Mouse (Mus musculus) Patski (cell line): ENCODE results near the gene Tgm1. TPM values are rescaled to one million over a fixed set of nuclear protein-coding genes. Genes with fewer than 3 reads are reported as not detected.

Experiments
- ATAC-seq: fragments of 100-300 bp; one replicate; pipeline ENCODE4 v1.8.0; 2021
- CTCF ChIA-PET: fragments of 350-600 bp; sonication (Branson Sonifier 250); formaldehyde crosslinking; loops from one replicate; lab custom pipeline; 2022; ENCODE audit warnings: inconsistent platforms; lab: Charles Lee
- POLR2A ChIA-PET: fragments of 350-600 bp; sonication (Branson Sonifier 250); formaldehyde crosslinking; loops from one replicate; lab custom pipeline; 2022; ENCODE audit warnings: antibody characterized with exemption, inconsistent platforms; lab: Charles Lee
- DNase-seq: peaks from one replicate; pipeline ENCODE4 v3.0.0-alpha.2; 2011; ENCODE audit warnings: low read depth, low spot score
- H3K27me3 ChIP-seq: fragments of 371-371 bp; one replicate; pipeline ENCODE4 v1.5.1; 2021
- CTCF ChIP-seq: fragments of 100-300 bp; IDR thresholded peaks from one replicate; pipeline ENCODE4 v1.5.1; 2021
- in situ Hi-C: fragments of 300-500 bp; cut with MboI; formaldehyde crosslinking; loops from 3 replicates; pipeline ENCODE4 v1.11.1; 2018; ENCODE audit warnings: low pct_unique_long_range_greater_than_20kb, mixed read lengths
- polyA plus RNA-seq: library from polyadenylated mRNA; unstranded; gene quantifications from one replicate; pipeline ENCODE4 v1.2.3, GENCODE M21; 2021

Gene Tgm1
- polyA plus RNA-seq, 1 experiment from 2014 or later: 0.12 TPM

DNA sequence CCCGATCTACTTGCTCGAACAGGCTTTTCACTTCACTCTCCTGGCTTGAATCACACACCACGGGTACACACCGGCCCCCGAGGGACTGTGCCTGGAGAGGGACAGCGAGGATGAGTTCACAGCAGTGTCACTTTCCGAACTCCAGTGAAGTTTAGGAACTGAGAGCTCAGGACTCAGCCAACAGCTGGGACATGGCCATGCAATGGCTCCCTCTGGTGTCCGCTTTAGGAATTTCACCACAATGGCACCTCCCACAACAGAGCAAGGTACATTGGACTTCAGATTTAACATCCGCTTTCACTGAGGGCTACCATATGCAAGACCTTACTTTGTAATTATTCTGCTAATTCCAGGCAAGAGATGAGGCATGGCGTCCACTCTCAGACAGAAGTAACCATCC is 30.0 kb upstream of the Tgm1 start:
- ChIA-PET POLR2A (no interaction called here), CTCF (interaction anchor here (0.7 to 8.2 kb wide), 11 partner anchors 8 to 84 kb away, joined by 3 to 80 read pairs (median 5); partner anchors contain the start of genes Cideb, Ltb4r2, Mdp1 and Rabggta)
- in situ Hi-C loops: loop anchor here (5.0 kb wide), 1 partner anchor 61 kb away; the partner anchor contains the start of gene Tinf2
- ATAC-seq: peak; percentile 68
- DNase-seq: no peak
- no peak for TF ChIP-seq CTCF
- H3K27me3 ChIP-seq: no peaks in the 10 kb centered on the region

DNA sequence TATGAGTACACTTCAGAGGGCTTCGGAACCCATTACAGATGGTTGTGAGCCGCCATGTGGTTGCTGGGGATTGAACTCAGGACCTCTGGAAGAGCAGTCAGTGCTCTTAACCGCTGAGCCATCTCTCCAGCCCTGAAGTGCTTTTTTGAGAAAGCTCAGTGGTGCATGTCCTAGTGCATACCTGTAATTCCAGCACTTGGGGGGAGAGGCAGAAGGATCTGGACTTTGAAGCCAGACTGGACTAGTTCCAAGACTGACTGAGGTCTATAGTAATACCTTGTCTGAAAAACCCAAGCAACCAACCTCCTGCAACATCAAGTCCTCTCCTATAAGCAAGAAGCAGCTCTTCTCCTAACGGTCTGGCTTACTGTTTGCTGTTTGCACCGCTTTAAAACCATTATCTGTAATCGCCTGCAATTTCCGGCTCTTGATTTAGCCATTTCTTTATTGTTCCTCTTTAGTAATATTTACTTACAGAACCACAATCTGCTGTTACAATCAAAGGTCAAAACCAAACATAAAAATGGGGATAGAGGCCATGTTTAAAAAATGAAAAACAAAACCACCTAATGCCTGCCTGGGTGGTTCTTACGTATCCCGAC is 23.5 kb upstream of the Tgm1 start:
- ATAC-seq (no peak), DNase-seq (no peak)
- ChIA-PET CTCF (interaction anchor here (0.8 to 1.2 kb wide), 3 partner anchors 12 to 55 kb away, joined by 3 read pairs; partner anchors contain the start of genes Rabggta and Tinf2), POLR2A (no interaction called here)
- in situ Hi-C loops: no loop called here
- H3K27me3 ChIP-seq: no peaks in the 10 kb centered on the region
- no peak for TF ChIP-seq CTCF

DNA sequence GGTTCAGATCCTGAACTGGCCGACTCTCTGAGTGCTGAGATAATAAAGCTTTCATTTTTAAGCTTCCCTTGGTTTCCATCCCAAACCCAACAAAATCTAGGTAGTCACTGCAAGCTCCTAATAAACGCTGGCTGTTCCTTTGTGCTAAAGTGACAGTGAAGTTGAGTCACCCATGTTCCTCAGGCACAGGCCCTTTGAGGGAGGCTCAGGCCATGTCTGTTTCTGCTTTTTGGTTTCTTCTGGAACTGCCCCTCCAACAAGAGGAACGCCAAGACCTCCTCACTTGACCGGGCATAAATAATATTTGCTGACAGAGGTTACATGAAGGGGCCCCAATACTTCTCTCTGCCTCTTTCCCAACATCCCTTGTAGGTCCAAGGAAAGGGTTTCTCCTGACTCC is 22.0 kb upstream of the Tgm1 start:
- ATAC-seq (no peak), DNase-seq (no peak)
- in situ Hi-C loops: no loop called here
- TF ChIP-seq CTCF: no peak
- CTCF ChIA-PET: interaction anchor here (1.2 to 1.8 kb wide), 3 partner anchors 8 to 54 kb away, joined by 3 to 10 read pairs (median 3); partner anchors contain the start of genes Tgm1 and Tinf2
- POLR2A ChIA-PET: interaction anchor here (0.9 kb wide), 1 partner anchor 9 kb away, joined by 3 read pairs; no protein-coding TSS in a partner anchor
- H3K27me3 ChIP-seq: no peaks in the 10 kb centered on the region

DNA sequence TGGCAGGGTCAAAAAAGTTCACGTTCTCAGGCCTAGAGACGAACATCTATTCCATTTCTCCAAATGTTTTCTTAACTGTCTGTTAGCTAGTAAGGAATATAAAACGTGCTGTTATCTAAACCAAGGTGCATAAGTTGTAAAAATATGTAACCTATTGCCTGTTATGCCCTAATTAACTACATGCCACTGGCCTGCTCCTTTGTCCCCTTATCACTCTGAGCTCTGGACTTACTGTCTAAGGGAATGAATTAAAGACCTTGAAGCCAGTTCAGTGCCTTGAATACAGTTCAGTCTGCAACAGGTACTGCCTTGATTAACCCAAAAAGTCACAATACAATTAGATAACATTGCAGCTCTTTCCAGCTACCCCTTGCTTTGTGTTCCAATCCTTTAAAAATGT is 21.6 kb upstream of the Tgm1 start:
- no peaks in the 10 kb centered on the region for H3K27me3 ChIP-seq
- TF ChIP-seq CTCF: no peak
- in situ Hi-C loops: no loop called here
- CTCF ChIA-PET: interaction anchor here (0.7 to 1.8 kb wide), 4 partner anchors 8 to 22 kb away, joined by 3 to 10 read pairs (median 4); partner anchors contain the start of gene Tgm1
- ATAC-seq: no peak
- POLR2A ChIA-PET: no interaction called here
- no peak for DNase-seq

DNA sequence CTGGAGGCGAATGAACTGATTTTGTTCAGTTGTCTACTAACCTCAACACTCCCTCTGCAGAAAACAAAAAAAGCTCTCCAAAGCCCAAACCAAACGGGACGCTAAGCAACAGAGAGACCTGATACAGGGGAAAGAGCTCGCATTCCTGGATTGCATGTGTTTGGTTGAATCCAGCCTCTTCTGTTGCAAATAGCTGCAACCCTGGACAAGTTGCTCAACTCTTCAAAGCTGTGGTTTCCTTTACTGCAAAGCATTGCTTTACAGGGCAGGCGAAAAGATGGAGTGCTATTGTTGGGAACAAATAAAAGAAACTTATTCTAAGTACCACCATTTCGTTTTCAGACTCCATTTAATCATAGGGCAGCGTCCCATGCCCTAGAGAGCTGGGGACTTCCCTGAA is 21.1 kb upstream of the Tgm1 start:
- ATAC-seq (no peak), DNase-seq (no peak)
- TF ChIP-seq CTCF: no peak
- POLR2A ChIA-PET: no interaction called here
- no peaks in the 10 kb centered on the region for H3K27me3 ChIP-seq
- CTCF ChIA-PET: interaction anchor here (0.7 to 1.8 kb wide), 5 partner anchors 9 to 38 kb away, joined by 3 to 10 read pairs (median 3); partner anchors contain the start of gene Tgm1
- in situ Hi-C loops: no loop called here

DNA sequence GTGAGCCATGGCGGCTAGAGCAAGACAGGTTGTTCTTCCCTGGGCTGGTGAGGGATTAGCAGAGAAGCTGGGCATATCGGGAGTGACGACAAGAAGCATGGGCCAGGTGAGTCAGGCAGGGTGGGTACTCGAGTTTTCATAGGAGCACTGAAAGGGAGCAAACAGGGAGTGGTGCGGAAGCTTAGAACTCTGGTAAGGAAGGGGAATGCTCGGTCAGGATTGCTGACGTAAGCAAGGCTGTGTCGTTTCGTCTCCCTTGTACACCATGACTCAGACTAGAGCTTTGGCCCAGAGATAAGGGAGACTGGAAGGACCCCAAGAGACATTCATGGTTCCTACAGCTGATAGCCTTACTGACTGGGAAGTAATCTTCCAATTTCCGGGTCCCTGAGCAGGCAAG is 20.2 kb upstream of the Tgm1 start:
- CTCF ChIA-PET: interaction anchor here (1.2 kb wide), 1 partner anchor 37 kb away, joined by 3 read pairs; no protein-coding TSS in a partner anchor
- DNase-seq: no peak
- no peak for ATAC-seq
- no peak for TF ChIP-seq CTCF
- POLR2A ChIA-PET: no interaction called here
- H3K27me3 ChIP-seq: no peaks in the 10 kb centered on the region
- in situ Hi-C loops: no loop called here

DNA sequence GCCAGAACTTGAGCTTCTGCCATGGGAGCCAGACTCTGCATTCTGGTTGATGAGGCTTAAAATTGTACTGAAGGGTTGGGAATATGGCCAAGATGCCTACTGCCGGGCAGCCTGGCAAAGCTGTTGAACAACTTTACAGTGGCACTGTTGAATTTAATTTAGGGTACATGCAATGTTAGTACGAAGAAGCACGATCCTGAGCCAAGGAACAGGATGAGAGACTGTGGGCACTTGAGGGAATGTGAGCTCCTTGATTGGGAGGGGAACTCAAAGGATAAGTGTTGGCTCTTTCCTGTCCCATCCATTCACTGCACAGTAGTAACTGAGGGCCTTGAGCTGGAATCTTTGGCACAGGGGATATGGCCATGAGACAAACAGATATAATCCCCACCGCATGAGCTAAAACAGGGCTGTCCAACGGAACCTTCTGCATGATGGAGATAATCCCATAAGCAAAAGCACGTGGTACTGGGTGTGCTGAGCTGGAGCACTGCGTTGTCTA is 16.9 kb upstream of the Tgm1 start:
- ChIA-PET POLR2A (no interaction called here), CTCF (interaction anchor here (1.0 to 1.8 kb wide), 4 partner anchors 8 to 48 kb away, joined by 3 to 6 read pairs (median 4); partner anchors contain the start of genes Rabggta and Tinf2)
- no peak for TF ChIP-seq CTCF
- in situ Hi-C loops: no loop called here
- DNase-seq (no peak), ATAC-seq (no peak)
- no peaks in the 10 kb centered on the region for H3K27me3 ChIP-seq

DNA sequence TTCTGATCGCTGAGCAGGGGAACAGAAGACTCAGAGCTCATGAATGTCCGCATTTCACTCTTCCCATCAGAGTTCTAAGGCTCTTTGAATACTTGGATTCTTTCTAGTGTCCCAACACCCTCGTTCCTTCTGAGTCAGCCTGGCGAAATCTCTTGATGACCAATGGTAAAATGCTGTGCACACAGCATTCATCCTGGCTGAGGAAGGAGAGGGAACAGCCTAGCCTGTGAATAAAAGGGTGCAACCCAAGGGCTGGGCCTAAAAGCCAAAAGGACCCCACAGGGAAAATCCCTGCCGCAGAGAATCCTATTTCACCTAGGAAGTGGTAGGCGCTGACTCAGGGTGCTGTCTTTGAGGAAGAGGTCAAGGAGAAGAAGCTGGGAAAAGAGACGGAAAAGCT is 16.4 kb upstream of the Tgm1 start:
- ChIA-PET CTCF (interaction anchor here (1.1 to 1.8 kb wide), 4 partner anchors 9 to 48 kb away, joined by 3 to 6 read pairs (median 4); partner anchors contain the start of gene Tinf2), POLR2A (no interaction called here)
- TF ChIP-seq CTCF: no peak
- DNase-seq: no peak
- in situ Hi-C loops: no loop called here
- no peaks in the 10 kb centered on the region for H3K27me3 ChIP-seq
- no peak for ATAC-seq

DNA sequence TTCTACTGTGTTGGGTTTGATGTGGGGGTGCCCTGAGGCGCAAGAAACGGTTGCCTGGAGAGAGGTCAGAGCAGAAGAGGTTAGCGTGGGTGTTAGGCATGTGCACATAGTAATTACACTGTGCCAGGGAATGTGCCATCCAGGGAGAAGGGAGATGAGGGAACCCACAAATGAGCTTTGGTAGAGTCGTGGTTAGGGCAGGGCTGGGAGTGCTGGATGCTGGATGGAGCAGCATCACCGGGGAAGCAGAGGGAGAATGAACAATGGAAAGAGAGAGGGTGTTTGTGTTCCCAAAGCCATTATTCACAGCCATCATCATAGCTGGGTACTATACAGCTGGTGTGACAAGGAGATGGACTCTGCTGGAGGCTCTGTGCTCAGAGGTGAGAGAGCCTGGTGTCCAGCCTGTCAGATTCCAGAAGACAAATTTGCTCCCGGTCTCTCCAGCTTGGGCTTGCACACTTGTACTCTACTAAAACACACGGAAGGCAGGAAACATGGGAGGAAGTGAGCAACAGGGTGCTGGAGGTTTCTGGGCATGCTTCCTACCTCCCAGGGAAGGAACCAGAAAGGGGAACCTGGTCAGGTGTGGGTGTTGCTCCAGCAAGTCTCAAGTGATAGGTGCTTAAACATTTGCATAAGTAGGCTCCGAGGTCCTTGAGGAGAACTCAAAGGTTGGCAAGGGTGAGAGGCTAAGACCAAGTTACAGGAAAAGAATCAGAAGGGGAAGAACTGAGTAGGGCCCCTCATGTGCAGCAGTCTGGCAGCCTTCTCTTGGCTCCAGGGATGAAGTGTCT is 14.4 kb upstream of the Tgm1 start:
- ChIA-PET POLR2A (no interaction called here), CTCF (interaction anchor here (1.6 kb wide), 2 partner anchors 16 to 37 kb away, joined by 3 to 4 read pairs; no protein-coding TSS in a partner anchor)
- no peak for DNase-seq
- no peak for TF ChIP-seq CTCF
- peak; percentile 28 for ATAC-seq
- in situ Hi-C loops: no loop called here
- no peaks in the 10 kb centered on the region for H3K27me3 ChIP-seq

DNA sequence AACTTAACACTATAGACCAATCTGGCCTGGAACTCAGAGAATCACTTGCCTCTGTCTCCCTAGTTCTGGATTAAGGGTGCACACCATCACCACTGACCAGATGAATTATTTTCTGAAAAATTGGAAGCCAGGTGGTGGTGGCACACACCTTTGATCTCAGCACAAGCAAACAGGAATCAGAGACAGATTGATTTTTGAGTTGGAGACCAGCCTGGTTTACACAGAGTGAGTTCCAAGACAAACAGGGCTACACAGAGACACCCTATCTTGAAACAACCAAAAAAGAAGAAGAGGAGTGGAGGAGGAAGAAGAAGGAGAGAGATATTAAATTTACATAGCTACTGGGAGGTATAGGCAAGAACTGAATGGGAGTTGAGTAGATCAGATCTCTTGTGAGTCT is 12.5 kb upstream of the Tgm1 start:
- ChIA-PET POLR2A (no interaction called here), CTCF (no interaction called here)
- DNase-seq: no peak
- no peak for ATAC-seq
- in situ Hi-C loops: no loop called here
- H3K27me3 ChIP-seq: no peaks in the 10 kb centered on the region
- TF ChIP-seq CTCF: no peak
